Mouse (Mus musculus) left cerebral cortex, postnatal 14 days (tissue): ENCODE data around the gene Tm4sf5. TPM values are rescaled to one million over a fixed set of nuclear protein-coding genes. Genes with fewer than 3 reads are reported as not detected.
A peak's percentile ranks its signal among the peaks of the same experiment; 100 is the strongest.

Experiments
- DNase-seq, 2 experiments: peaks; one replicate each; pipeline ENCODE4 v3.0.0; 2021 to 2022; ENCODE audit warnings: low spot score in 2 of 2, mixed read lengths in 1 of 2
- intact Hi-C: fragments of 180-260 bp; cut with DNase I; formaldehyde crosslinking; loops from one replicate; pipeline ENCODE4 v1.15.1; 2025
- total RNA-seq, 2 experiments: library from RNA; stranded (reverse); gene quantifications; 2 replicates each; pipeline ENCODE4 v1.2.3; 2021

The Tm4sf5 gene
- total RNA-seq, 2 experiments from 2014 or later: 0.87 TPM; not detected in 1

GRCm38 (mm10) chr11:70532839-70533238 is 27.8 kb downstream of the Tm4sf5 start, which contains the start of gene Gm40193:
Gene Gm40193, minus strand, starts transcription at chr11:70532939.
- DNase-seq: no peak
- intact Hi-C loops: no loop called here

- intact Hi-C loops: no loop called here
- DNase-seq: no peak
These were observed 34.4 kb downstream of the Tm4sf5 start for GRCm38 (mm10) chr11:70539423-70539822.

- intact Hi-C loops: loop anchor here (5.0 kb wide), 1 partner anchor 67 kb away; no protein-coding TSS in a partner anchor
- peak; percentile 64 to 77 for DNase-seq
These were observed 35.0 kb downstream of the Tm4sf5 start, which contains the start of gene Pld2 for GRCm38 (mm10) chr11:70539877-70540587. Gene Pld2, plus strand, starts transcription at chr11:70540064.

DNA sequence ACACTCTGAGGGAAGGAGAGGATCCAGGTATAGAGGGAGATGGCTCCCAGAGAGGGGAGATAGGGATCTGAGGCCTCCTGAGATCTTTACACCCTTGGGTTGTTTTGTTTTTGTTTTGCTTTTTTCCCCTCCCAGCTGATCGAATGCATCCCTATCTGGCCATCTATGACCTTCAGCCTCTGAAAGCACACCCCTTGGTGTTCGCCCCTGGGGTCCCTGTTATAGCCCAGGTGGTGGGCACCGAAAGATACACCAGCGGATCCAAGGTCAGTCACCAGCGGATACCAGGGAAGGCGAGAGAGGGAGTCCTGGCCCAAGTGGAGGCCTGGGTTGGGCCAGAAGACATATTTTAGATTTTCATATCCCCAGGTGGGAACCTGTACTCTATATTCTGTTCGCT is 35.9 kb downstream of the Tm4sf5 start:
- DNase-seq: no peak
- intact Hi-C loops: loop anchor here (5.0 kb wide), 1 partner anchor 66 kb away; no protein-coding TSS in a partner anchor

GRCm38 (mm10) chr11:70541415-70541814 is 36.4 kb downstream of the Tm4sf5 start:
- DNase-seq: peak; percentile 21 to 31
- intact Hi-C loops: loop anchor here (5.0 kb wide), 1 partner anchor 66 kb away; no protein-coding TSS in a partner anchor

DNA sequence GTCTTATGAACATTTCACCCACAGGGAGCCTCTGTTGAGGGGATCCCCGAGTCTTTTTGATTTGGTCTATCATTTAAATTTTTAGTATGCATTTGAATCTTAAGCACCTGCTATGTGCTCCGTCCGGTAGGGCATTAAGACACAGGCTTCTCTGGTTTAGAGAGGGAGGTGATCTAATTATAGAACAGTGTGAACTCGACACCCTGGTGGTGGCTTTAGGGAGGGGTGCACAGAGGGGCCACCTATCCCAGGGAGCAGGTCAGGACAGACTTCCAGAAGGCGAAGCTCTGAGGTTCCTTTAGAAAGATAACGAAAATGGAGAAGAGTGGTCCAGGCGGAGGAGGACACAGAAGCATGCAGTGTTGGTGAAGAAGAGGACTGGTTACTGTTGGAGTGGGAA is 39.5 kb downstream of the Tm4sf5 start:
- DNase-seq: no peak
- intact Hi-C loops: loop anchor here (5.0 kb wide), 1 partner anchor 63 kb away; no protein-coding TSS in a partner anchor

- DNase-seq: no peak
- intact Hi-C loops: no loop called here
These were observed 46.5 kb downstream of the Tm4sf5 start for GRCm38 (mm10) chr11:70551526-70551925.

DNA sequence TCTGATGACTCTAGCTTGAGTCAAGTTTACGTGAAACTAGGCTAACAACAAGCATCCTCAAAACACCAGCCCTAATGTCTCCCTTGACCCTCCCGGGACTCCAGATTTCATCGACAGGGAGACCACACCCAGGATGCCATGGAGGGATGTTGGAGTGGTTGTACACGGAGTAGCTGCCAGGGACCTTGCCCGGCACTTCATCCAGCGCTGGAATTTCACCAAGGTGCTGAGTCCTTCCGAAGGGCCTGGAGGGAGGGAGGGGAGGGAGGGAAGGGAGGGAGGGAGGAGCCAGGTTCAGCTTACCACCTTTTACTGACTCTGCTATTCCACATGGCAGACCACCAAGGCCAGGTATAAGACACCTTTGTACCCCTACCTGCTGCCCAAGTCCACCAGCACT is 48.9 kb downstream of the Tm4sf5 start:
- DNase-seq: no peak
- intact Hi-C loops: no loop called here

- no peak for DNase-seq
- intact Hi-C loops: no loop called here
These were observed 52.5 kb downstream of the Tm4sf5 start for GRCm38 (mm10) chr11:70557545-70557944.

Other genes with a start within 250 kb of the Tm4sf5 start
- under 1 TPM in 1 of 2 experiments, not detected in 1; 0.13 TPM for gene Alox12, start 249.9 kb upstream of the Tm4sf5 start, total RNA-seq
- under 1 TPM; 0.35 to 0.76 TPM for gene Alox12e, start 182.6 kb upstream of the Tm4sf5 start, total RNA-seq
- not detected for gene Alox15, start 153.2 kb upstream of the Tm4sf5 start, total RNA-seq
- 10 to 100 TPM; 38.7 to 39.9 TPM for gene Pelp1, start 95.2 kb upstream of the Tm4sf5 start, total RNA-seq
- gene Arrb2, start 72.6 kb upstream of the Tm4sf5 start, total RNA-seq: 10 to 100 TPM; 75.1 to 78.6 TPM
- 10 to 100 TPM; 14.4 to 15.9 TPM for gene Med11, start 53.3 kb upstream of the Tm4sf5 start, total RNA-seq
- under 1 TPM; 0.46 to 0.55 TPM for gene Zmynd15, start 45.8 kb upstream of the Tm4sf5 start, total RNA-seq
- 1 to 10 TPM in 1 of 2 experiments, under 1 TPM in 1; 0.66 to 1.3 TPM for gene Cxcl16, start 45.3 kb upstream of the Tm4sf5 start, total RNA-seq
- gene Vmo1, start 9.4 kb downstream of the Tm4sf5 start, total RNA-seq: not detected
- gene Gltpd2, start 14.0 kb downstream of the Tm4sf5 start, total RNA-seq: not detected
- 100 to 1,000 TPM; 181 to 196 TPM for gene Psmb6, start 20.1 kb downstream of the Tm4sf5 start, total RNA-seq
- gene Gm40193, start 27.7 kb downstream of the Tm4sf5 start, total RNA-seq: not detected
- gene Pld2, start 34.8 kb downstream of the Tm4sf5 start, total RNA-seq: 10 to 100 TPM; 14.8 to 17.4 TPM
- 100 to 1,000 TPM; 346 to 351 TPM for gene Mink1, start 57.6 kb downstream of the Tm4sf5 start, total RNA-seq
- gene 4930544D05Rik, start 110.6 kb downstream of the Tm4sf5 start, total RNA-seq: 1 to 10 TPM in 1 of 2 experiments, under 1 TPM in 1; 0.51 to 1.2 TPM
- not detected for gene Chrne, start 114.0 kb downstream of the Tm4sf5 start, total RNA-seq
- not detected for gene Gp1ba, start 133.9 kb downstream of the Tm4sf5 start, total RNA-seq
- 10 to 100 TPM; 67.3 to 69.1 TPM for gene Rnf167, start 142.0 kb downstream of the Tm4sf5 start, total RNA-seq
- 100 to 1,000 TPM; 120 to 125 TPM for gene Slc25a11, start 142.2 kb downstream of the Tm4sf5 start, total RNA-seq
- 100 to 1,000 TPM; 267 to 286 TPM for gene Pfn1, start 149.4 kb downstream of the Tm4sf5 start, total RNA-seq
- 1 to 10 TPM; 8.3 to 8.6 TPM for gene Eno3, start 152.0 kb downstream of the Tm4sf5 start, total RNA-seq
- 10 to 100 TPM; 53.5 to 53.8 TPM for gene Spag7, start 164.2 kb downstream of the Tm4sf5 start, total RNA-seq
- 100 to 1,000 TPM; 217 to 223 TPM for gene Camta2, start 182.9 kb downstream of the Tm4sf5 start, total RNA-seq
- gene Inca1, start 194.9 kb downstream of the Tm4sf5 start, total RNA-seq: 1 to 10 TPM; 1.4 to 1.6 TPM
- gene Kif1c, start 195.3 kb downstream of the Tm4sf5 start, total RNA-seq: 10 to 100 TPM; 43.9 to 46.0 TPM